Mouse (Mus musculus): ENCODE data around the gene Pxylp1. TPM values are rescaled to one million over a fixed set of nuclear protein-coding genes. Genes with fewer than 3 reads are reported as not detected.

The Pxylp1 gene
- total RNA-seq, 1 experiment, result 3.6 TPM

- Histone ChIP-seq H3K9ac (ENCODE audit: insufficient read depth, low read depth, low read length, poor library complexity, severe bottlenecking) (no peak overlapping the region), H3K9me3 (ENCODE audit: control insufficient read depth, insufficient read depth, low read depth, low read length) (no peaks in the 10 kb centered on the region), H3K36me3 (ENCODE audit: control insufficient read depth, insufficient read depth, low read length, poor library complexity, severe bottlenecking) (no peaks in the 10 kb centered on the region), H3K4me1 (ENCODE audit: control insufficient read depth in 2 of 2, insufficient read depth in 2 of 2, low read length in 2 of 2, poor library complexity in 1 of 2) (no peaks in the 10 kb centered on the region), H3K4me3 (ENCODE audit: insufficient read depth in 1 of 2, low read depth in 1 of 2, low read length in 2 of 2, poor library complexity in 1 of 2, severe bottlenecking in 1 of 2) (no peak overlapping the region), H3K27ac (ENCODE audit: insufficient read depth, low read depth, low read length, poor library complexity, severe bottlenecking) (no peak overlapping the region)
- DNase-seq (ENCODE audit: low read depth, low spot score), result no peak
- TF ChIP-seq ZC3H11A (IDR thresholded peaks at IDR 0.05; ENCODE audit: borderline replicate concordance, low read depth, low read length) (no peak), MAFK (IDR thresholded peaks at IDR 0.05; ENCODE audit: insufficient read depth, low read depth, low read length) (no peak), CHD2 (IDR thresholded peaks at IDR 0.05; ENCODE audit: low read depth, low read length) (no peak), HCFC1 (IDR thresholded peaks at IDR 0.05; ENCODE audit: borderline replicate concordance, insufficient read depth, low read length) (no peak), ZNF384 (IDR thresholded peaks at IDR 0.05; ENCODE audit: low read depth, low read length) (no peak)
- in situ Hi-C loops (cut with MboI; ENCODE audit: low sequenced_read_pairs in 2 of 2, unreplicated experiment in 2 of 2), result no loop called here
These were observed 31.9 kb downstream of the Pxylp1 start for GRCm38 (mm10) chr9:96860380-96861091.

- no peak overlapping the region; the same call in 1 of the 2 replicates for H3K27ac ChIP-seq (ENCODE audit: insufficient read depth, low read depth, low read length, poor library complexity, severe bottlenecking)
- TF ChIP-seq ZNF384 (IDR thresholded peaks at IDR 0.05; ENCODE audit: low read depth, low read length) (no peak), ZC3H11A (IDR thresholded peaks at IDR 0.05; ENCODE audit: borderline replicate concordance, low read depth, low read length) (no peak), HCFC1 (IDR thresholded peaks at IDR 0.05; ENCODE audit: borderline replicate concordance, insufficient read depth, low read length) (no peak), MAFK (IDR thresholded peaks at IDR 0.05; ENCODE audit: insufficient read depth, low read depth, low read length) (no peak)
- H3K4me3 ChIP-seq (ENCODE audit: insufficient read depth in 1 of 2, low read depth in 1 of 2, low read length in 2 of 2, poor library complexity in 1 of 2, severe bottlenecking in 1 of 2), result no peak overlapping the region
- no peaks in the 10 kb centered on the region for H3K9me3 ChIP-seq (ENCODE audit: control insufficient read depth, insufficient read depth, low read depth, low read length)
- H3K36me3 ChIP-seq (ENCODE audit: control insufficient read depth, insufficient read depth, low read length, poor library complexity, severe bottlenecking), result no peaks in the 10 kb centered on the region
- H3K9ac ChIP-seq (ENCODE audit: insufficient read depth, low read depth, low read length, poor library complexity, severe bottlenecking), result no peak overlapping the region
- no peak for DNase-seq (ENCODE audit: low read depth, low spot score)
- in situ Hi-C loops (cut with MboI; ENCODE audit: low sequenced_read_pairs in 2 of 2, unreplicated experiment in 2 of 2), result no loop called here
- H3K4me1 ChIP-seq (ENCODE audit: control insufficient read depth in 2 of 2, insufficient read depth in 2 of 2, low read length in 2 of 2, poor library complexity in 1 of 2), result no peaks in the 10 kb centered on the region
These were observed 33.4 kb downstream of the Pxylp1 start for GRCm38 (mm10) chr9:96859027-96859426.

DNA sequence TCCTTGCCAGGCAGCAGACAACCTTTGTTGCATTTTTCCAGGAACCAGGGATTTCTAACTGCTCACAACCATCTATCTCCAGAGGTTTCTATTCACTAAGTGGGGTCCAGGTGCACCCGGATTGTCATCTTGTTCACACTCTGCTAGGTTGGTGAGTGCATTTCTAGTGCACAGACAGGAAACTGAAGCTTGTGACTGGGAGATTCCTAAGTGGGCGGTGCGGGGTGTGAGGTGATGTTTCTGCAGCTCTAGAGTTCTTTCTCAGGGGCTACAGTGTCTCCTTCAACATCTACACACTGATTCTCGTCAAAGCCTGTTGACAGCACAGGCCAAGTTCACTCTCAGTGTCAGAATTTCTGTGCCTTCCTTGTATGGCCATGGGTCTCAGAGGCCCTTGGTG lies 34.6 kb downstream of the Pxylp1 start:
- TF ChIP-seq CHD2 (IDR thresholded peaks at IDR 0.05; ENCODE audit: low read depth, low read length) (no peak), ZNF384 (IDR thresholded peaks at IDR 0.05; ENCODE audit: low read depth, low read length) (no peak), HCFC1 (IDR thresholded peaks at IDR 0.05; ENCODE audit: borderline replicate concordance, insufficient read depth, low read length) (no peak), ZC3H11A (IDR thresholded peaks at IDR 0.05; ENCODE audit: borderline replicate concordance, low read depth, low read length) (no peak), MAFK (IDR thresholded peaks at IDR 0.05; ENCODE audit: insufficient read depth, low read depth, low read length) (no peak)
- no peaks in the 10 kb centered on the region for H3K9me3 ChIP-seq (ENCODE audit: control insufficient read depth, insufficient read depth, low read depth, low read length)
- in situ Hi-C loops (cut with MboI; ENCODE audit: low sequenced_read_pairs in 2 of 2, unreplicated experiment in 2 of 2), result no loop called here
- DNase-seq (ENCODE audit: low read depth, low spot score), result no peak
- H3K36me3 ChIP-seq (ENCODE audit: control insufficient read depth, insufficient read depth, low read length, poor library complexity, severe bottlenecking), result no peaks in the 10 kb centered on the region
- no peak overlapping the region for H3K9ac ChIP-seq (ENCODE audit: insufficient read depth, low read depth, low read length, poor library complexity, severe bottlenecking)
- no peak overlapping the region for H3K27ac ChIP-seq (ENCODE audit: insufficient read depth, low read depth, low read length, poor library complexity, severe bottlenecking)
- H3K4me1 ChIP-seq (ENCODE audit: control insufficient read depth in 2 of 2, insufficient read depth in 2 of 2, low read length in 2 of 2, poor library complexity in 1 of 2), result no peaks in the 10 kb centered on the region
- H3K4me3 ChIP-seq (ENCODE audit: insufficient read depth in 1 of 2, low read depth in 1 of 2, low read length in 2 of 2, poor library complexity in 1 of 2, severe bottlenecking in 1 of 2), result no peak overlapping the region

GRCm38 (mm10) chr9:96853300-96854186 lies 38.9 kb downstream of the Pxylp1 start:
- no peaks in the 10 kb centered on the region for H3K36me3 ChIP-seq (ENCODE audit: control insufficient read depth, insufficient read depth, low read length, poor library complexity, severe bottlenecking)
- no peak overlapping the region for H3K4me3 ChIP-seq (ENCODE audit: insufficient read depth in 1 of 2, low read depth in 1 of 2, low read length in 2 of 2, poor library complexity in 1 of 2, severe bottlenecking in 1 of 2)
- no peak overlapping the region for H3K9ac ChIP-seq (ENCODE audit: insufficient read depth, low read depth, low read length, poor library complexity, severe bottlenecking)
- in situ Hi-C loops (cut with MboI; ENCODE audit: low sequenced_read_pairs in 2 of 2, unreplicated experiment in 2 of 2), result no loop called here
- no peaks in the 10 kb centered on the region for H3K9me3 ChIP-seq (ENCODE audit: control insufficient read depth, insufficient read depth, low read depth, low read length)
- H3K27ac ChIP-seq (ENCODE audit: insufficient read depth, low read depth, low read length, poor library complexity, severe bottlenecking), result no peak overlapping the region
- DNase-seq (ENCODE audit: low read depth, low spot score), result no peak
- TF ChIP-seq ZNF384 (IDR thresholded peaks at IDR 0.05; ENCODE audit: low read depth, low read length) (no peak), ZC3H11A (IDR thresholded peaks at IDR 0.05; ENCODE audit: borderline replicate concordance, low read depth, low read length) (no peak), MAFK (IDR thresholded peaks at IDR 0.05; ENCODE audit: insufficient read depth, low read depth, low read length) (no peak), CHD2 (IDR thresholded peaks at IDR 0.05; ENCODE audit: low read depth, low read length) (no peak), HCFC1 (IDR thresholded peaks at IDR 0.05; ENCODE audit: borderline replicate concordance, insufficient read depth, low read length) (no peak)
- H3K4me1 ChIP-seq (ENCODE audit: control insufficient read depth in 2 of 2, insufficient read depth in 2 of 2, low read length in 2 of 2, poor library complexity in 1 of 2), result no peaks in the 10 kb centered on the region

Data from ES-E14 (cell line).